Mouse (Mus musculus) gastrocnemius, adult 18-20 months (tissue): ENCODE results near the gene Memo1. TPM values are rescaled to one million over a fixed set of nuclear protein-coding genes. Genes with fewer than 3 reads are reported as not detected.
"Not testable (repeated sequence)": the region's sequence is repeated elsewhere in the genome, so short reads cannot be mapped to it uniquely, and the experiment has no call there.

Source experiments
- DNase-seq: peaks from one replicate; pipeline ENCODE4 v3.0.0; 2021; ENCODE audit warnings: low spot score
- long read RNA-seq, 2 experiments: library from polyadenylated mRNA; stranded (forward); transcript quantifications; one replicate each; pipeline ENCODE4 v2.0.0; 2021
- total RNA-seq, 2 experiments: library from RNA; stranded (reverse); gene quantifications; 2 replicates each; pipeline ENCODE4 v1.2.3; 2021

Memo1 gene
- 10 to 100 TPM; 46.8 to 51.8 TPM for total RNA-seq
- long read RNA-seq, experiment 1, transcript Memo1-210 (9 exons, 3,163 nt): major isoform, 23 of 45 reads
- long read RNA-seq, experiment 1, partial matches to known transcripts: 2 of 45 reads
- long read RNA-seq, experiment 1, other reads (novel, unspliced or antisense): 18 of 45 reads
- long read RNA-seq, experiment 2, transcript Memo1-210 (9 exons, 3,163 nt): major isoform, 18 of 40 reads
- long read RNA-seq, experiment 2, partial matches to known transcripts: 2 of 40 reads
- long read RNA-seq, experiment 2, other reads (novel, unspliced or antisense): 20 of 40 reads

DNA sequence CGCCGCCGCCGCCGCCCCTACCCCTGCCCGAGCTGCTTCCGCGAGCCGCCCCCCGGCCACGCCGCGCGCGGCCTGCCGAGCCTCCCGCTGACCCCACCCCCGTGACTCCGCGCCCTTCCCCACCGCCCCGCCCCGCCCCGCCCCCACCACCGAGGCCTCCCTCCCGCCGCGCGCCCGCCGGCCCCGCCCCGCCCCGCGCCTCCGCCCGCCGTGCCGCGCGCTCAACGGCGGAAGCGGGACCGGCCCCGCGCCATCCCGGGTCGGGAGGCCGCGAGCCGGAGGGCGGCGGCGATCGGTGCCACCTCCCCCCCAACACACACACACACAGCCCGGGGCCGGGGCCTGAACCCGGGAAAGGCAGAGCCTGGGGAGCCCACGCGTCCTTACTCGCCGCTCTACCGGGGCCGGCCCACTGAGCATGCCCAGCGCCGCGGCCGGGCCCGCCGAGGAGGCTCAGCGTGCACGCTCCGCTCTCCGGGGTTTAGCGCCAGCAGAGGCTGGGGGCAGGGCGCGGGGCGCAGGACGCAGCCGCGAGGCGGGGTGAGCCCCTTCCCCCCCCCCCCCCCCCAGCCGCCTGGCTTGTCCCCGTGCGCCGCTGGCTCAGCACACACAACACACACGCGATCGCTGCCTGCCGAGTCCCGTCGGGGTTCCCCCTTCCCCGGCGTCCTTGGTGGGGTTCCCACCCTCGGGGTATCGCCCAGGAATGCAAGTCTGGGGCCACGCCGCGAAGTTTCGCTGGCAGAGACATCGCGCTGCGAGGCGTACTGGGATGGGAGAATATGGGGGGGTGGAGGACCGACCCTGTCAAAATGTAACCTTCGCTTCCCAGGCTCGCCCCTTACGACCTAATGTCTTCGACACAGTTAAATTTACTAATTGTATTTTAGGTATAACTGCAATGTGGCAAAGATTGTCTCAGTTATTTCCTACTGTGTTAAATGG, at the start of gene Memo1:
Memo1 (minus strand) TSS at position 496 of the 945 bp plus-strand sequence.
- DNase-seq: peak; percentile 74

DNA sequence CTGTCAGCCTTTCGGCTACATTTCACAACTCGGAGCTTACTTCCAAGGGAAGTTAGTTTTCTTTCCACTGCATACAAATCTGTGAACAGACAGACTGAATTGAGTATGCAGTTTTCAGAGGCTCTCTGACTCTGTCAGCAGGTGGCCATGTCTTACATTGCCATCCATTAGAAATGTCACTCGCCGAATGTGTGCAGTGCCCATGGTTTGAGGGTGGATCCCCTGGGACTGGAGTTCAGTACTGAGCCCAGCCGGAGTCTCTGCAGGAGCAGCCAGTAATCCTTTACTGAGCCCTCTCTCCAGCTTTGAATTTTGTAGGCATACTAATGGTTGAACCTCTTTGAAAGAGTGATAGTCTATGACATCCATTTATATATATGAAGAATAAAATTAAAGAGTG, 45.8 kb upstream of the Memo1 start:
- peak; percentile 7 for DNase-seq

DNA sequence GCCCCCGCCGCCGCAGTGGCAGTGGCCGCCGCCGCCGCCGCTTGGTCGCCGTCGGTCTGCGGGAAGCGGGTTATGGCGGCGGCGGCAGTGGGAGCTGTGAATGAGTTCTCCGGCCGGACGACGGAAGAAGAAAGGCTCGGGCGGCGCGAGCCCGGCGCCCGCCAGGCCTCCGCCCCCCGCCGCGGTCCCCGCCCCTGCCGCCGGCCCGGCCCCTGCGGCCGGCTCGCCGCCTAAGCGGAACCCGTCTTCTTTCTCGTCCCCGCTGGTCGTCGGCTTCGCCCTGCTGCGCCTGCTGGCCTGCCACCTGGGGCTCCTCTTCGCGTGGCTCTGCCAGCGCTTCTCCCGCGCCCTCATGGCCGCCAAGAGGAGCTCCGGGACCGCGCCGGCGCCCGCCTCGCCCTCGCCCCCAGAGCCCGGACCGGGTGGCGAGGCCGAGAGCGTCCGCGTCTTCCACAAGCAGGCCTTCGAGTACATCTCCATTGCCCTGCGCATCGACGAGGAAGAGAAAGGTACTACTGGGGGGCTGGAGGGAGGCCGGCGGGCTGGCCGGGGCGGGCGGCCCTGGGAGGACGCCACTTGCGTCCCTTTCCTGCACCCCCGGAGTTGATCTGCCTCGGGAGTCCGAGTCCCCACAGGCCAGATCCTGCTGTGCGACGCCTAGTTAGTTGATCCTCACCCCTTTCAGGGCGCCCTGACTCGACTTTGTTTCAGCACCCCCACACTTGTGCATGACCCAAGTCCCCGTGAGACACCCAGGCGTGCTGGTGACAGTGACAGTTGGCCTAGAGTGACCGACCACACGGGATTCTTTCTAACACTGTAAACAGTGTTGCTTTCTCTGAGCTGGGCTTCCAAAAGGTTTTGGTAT, 43.9 kb upstream of the Memo1 start, which contains the start of gene Spast:
Spast (plus strand) TSS at position 51 of the 868 bp plus-strand sequence.
- peak; percentile 67 for DNase-seq

DNA sequence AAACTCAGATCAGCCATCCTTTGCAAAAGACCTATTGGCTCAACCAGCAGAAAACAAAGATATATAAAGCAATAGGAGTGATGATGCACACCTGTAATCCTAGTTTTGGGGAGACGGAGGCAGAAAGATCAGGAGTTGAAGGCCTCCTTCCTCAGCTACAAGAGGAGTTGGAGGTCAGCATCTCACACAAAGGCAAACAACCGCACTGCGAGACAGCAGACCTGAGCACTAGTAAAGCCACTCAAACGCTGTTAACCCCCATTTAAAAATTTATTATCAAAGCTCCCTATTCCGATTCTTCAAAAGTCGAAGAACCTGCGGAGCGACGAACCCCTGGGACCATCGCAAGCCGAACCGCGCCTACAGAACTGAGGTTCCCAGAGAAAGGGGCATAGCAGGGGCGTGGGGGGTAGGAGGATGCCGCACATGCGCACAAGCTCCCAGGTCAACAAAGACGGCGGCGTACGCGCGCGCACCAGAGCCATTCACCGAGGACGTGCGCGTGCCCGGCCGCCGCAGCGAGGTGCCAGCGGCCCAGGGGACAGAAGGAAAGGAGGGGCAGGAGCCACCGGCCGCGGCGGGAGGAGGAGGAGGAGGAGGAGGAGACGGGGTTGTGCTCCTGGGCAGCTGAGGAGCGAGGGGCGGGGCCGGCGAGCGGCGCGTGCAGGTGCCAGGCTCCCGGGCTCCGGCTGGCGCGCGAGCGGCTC, 43.1 kb upstream of the Memo1 start:
- peak; percentile 92 for DNase-seq

DNA sequence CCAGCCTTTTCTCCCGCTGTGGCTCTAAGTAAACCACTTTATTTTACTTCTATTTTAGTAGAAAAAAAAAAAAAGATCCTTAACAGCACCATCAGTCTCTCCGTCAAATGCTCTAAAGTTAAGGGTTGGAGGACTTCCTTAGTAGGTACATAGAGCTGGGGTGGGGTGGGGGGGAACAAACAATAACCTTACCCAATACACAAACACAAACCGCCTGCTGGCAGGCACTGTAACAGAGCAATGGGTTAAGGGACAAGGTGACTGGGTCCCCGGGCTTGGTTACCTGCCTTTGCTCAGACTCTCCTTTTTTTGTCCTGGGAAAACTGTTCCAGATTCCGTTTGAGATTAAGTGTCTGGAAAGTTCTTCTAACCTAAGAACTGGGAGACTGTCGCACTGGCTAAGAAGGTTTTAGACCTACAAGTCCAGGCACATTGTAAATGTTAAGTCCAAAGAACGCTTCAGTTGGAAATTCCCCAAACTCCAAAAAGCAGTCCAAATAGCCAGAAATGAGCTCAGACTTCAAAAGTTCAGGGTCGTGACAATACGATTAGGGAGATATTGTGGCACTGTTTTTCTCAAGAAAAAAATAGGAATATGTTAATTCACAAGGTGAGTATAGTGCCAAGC, 35.8 kb upstream of the Memo1 start:
- no peak for DNase-seq

DNA sequence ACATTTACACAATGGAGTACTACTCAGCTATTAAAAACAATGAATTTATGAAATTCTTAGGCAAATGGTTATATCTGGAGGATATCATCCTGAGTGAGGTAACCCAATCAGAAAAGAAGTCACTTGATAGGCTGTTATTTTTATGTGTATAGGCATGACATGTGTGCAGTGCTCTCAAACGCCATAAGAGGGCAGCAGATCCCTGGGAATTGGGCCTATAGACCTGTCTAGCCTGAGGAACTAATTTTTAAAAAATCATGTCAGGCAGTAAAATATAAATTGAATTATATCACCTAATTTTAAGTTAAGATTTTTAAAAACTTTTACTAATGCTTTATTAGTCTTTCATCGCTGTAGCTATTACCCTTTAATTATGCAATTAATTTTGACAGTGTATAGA, 32.8 kb upstream of the Memo1 start:
- DNase-seq: peak; percentile 26

DNA sequence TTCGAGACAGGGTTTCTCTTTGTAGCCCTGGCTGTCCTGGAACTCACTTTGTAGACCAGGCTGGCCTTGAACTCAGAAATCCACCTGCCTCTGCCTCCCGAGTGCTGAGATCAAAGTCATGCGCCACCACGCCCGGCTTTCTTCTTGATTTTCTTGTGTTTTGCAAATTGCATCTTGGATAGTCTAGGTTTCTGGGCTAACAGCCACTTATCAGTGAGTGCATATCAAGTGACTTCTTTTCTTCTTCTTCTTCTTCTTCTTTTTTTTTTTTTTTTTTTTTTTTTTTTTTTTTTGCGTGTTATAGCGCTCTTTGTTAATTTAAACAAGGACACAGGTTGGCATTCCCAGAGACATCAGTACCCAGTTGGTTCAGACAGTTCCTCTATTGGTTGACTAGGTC, 31.9 kb upstream of the Memo1 start:
- not testable (repeated sequence) for DNase-seq

DNA sequence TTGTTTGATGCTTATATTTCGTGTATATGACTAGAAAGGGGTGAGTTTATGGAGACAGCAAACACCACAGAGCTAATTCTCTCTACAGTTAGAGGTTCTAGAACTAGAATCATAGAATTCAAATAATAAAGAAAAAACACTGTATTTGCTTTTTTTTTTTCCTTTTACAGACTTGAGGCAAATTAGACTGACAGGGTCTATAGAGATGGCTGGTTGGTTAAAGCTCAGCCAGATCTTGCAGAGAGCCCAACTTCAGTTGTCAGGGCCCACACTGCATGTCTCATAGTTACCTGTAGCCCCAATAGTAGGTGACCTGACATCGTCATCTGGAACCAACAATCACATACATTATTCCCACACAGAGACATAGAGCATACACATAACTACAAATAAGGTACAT, 28.5 kb upstream of the Memo1 start, which contains the start of gene Dpy30:
Dpy30 (minus strand) TSS at position 101 of the 400 bp plus-strand sequence.
- DNase-seq: no peak

DNA sequence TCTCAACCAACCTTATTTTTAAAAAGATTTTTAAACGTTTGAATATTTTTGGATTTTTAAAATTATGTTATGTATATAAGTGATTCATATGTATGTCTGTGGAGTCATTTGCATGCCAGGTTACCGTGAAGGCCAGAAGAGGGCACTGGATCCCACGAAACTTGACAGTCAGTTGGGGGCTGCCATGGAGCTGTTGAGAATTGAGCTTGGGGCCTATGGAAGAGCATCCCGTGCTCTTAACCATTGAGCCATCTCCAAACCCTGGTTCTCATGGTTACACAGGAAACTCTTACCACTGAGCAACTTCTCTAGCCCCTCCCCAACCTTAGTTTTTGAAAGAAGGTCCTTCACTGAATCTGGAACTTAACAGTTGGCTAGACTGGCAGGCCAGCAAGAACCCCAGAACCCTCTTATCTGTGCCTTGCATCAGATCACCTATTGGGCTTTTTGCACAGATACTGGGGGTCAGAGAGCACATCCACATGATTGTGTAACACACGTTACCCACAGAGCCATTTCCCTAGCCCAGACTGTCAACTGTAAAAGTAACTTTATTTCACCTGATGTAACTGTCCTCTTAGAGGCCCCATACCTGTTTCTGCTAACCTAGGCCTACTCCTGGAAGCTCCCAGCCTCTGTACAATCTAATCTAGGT, 27.2 kb upstream of the Memo1 start:
- DNase-seq: no peak

DNA sequence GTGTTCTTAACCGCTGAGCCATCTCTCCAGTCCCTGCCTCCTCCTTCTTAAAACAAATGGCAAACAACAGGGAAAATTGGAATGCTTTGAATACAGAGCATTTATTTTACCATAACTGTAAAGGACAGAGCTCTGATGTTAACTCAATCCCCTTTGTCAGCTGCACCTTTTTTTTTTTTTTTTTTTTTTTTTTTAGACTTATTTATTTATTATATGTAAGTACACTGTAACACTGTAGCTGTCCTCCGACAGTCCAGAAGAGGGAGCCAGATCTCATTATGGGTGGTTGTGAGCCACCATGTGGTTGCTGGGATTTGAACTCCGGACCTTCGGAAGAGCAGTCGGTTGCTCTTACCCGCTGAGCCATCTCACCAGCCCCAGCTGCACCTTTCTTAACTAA, 23.4 kb upstream of the Memo1 start:
- no peak for DNase-seq

DNA sequence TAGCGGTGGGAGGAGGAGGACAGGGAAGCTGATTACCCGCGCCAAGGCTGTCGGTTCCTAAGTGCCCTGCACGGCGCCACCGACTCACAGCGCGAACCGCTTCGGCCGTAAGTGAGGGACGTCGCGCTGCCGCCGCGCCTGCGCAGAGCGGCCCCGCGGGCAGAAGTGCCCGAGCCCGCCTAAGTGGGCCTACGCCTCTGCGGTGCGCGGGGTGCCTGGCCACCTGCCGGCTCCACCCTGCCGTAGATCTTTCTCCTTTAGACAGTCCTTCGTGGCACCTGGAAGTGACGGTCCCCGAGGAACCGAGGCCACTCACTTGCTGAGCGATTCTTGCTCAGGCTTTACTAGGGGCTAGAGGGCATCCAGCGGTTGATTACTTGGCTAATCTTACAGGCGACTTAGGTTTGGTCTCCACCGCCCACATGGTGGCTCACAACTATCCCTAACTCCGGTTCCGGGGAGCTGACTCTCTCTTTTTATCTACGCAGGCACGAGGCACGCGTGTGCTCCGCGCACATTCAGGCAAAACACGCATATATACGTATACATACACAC, 21.1 kb upstream of the Memo1 start:
- peak; percentile 85 for DNase-seq

DNA sequence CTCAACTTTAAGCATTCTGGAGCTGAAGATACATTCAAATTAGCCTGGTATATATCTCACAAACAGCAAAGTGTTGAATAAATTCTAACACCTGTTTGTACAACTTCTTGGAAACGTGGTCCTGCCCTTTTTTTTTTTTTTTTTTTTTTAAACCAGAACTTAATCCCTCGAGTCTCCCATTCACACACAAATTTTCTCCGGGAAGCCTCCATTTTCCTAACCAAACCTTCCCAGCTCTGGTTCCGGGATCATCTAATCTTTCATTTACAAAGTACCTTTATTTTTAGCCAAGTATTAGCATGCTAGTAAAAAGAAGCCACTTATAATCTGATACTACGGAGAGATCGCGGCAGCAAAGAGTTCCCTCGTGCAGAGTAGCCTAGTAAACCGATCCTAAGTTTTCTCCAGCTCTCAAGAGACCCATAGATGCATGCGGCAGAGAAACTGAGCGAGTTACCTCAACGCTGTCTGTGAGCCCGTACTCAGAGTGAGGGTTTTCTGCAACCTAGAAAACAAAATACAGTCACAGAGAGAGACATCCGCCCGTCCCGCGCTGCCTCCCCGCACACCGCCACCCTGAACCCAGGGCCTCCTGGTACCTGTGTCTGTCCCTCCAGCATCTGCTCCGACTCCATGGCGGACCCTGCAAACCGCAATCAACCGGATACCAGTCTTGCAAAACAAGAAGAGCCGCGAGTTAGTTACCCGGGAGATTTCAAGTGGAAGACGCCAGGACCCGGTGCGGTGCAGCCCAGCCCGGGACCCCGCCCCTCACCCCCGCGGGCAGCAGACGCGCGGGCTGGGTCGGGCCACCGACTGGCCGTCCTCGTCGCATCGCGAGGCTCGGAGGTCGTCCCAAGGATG, 20.4 kb upstream of the Memo1 start:
- DNase-seq: no peak

DNA sequence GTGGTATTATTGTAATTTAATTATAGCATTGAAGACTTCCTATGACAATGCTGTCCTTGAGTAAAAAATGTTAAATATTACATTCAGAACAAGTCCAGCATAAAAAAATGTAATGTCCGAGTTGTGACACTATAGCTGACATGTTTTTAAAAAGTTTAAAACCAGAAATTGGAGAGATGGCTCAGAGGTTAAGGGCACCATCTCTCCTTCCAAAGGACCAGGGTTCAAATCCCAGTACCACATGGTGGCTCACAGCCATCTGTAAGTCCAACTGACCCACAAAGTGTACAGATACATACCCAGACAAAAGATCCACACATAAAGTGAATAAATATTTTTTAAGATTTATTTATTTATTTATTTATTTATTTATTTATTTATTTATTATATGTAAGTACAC, 10.7 kb upstream of the Memo1 start:
- no peak for DNase-seq

DNA sequence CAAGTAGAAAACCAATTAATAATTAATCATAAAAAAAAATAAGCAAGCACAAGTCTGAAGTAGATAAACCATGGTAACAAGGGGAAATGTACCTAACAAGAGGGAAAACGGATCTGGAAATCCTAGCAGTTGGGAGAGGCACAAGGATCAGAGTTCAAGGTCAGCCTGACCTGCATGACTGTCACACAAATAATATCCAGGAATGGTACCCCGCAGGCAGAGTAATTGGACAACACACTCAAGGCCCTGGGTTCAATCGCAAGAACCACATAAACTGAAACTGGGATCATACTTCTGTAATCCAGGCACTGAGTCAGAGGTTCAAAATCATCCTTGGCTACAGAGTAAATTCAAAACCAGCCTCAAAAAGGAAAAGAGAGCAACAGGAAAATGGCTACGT, 10.3 kb upstream of the Memo1 start:
- DNase-seq: no peak

DNA sequence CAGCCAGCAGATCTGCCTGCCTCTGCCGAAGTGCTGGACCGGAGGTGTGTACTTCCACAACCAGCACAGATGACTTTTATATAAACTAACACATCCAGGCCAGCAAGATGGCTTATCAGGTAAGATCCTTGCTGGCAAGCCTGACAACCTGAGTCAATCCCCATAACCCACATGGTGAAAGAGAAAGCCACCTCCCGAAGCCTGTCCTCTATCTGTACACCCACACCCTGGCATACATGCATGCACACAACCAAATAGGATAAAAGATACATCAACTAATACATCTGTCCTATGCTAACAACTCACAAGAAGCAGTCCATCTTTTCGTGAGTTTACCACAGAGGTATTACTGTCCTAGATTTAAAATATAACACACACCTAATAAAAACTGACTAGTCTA, 8.7 kb upstream of the Memo1 start:
- DNase-seq: no peak

DNA sequence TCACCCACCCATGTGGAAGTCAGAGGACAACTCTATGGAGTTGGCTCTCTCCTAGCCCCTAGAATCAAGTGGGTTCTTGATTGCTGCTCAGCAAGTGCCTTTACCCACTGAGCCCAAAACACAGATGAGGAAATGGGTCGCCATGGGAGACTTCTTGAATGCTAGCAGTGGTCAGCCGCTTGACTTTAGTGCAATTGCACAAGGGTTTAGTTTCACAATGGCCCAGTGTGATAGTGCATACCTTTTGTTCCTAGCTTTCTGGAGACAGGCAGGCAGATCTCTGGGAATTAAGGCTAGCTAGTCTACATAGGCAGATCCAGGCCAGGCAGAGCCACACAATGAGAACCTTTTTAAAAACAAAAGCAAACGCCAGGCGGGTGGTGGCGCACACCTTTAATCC, 4.8 kb upstream of the Memo1 start:
- DNase-seq: no peak

DNA sequence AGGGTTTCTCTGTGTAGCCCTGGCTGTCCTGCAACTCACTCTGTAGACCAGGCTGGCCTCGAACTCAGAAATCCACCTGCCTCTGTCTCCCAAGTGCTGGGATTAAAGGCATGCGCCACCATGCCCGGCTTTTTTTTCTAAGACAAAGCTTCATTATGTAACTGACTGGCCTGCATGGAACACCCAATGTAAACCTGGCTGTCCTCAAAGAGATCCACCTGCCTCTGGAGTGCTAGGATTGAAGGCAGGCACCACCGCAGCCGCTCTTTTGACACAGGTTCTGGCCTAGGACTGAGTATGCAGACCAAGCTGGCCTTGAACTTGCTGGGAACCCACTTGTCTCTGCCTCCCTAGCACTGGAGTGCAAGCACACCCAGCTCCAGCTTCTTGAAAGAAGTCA, 1.7 kb upstream of the Memo1 start:
- DNase-seq: not testable (repeated sequence)

DNA sequence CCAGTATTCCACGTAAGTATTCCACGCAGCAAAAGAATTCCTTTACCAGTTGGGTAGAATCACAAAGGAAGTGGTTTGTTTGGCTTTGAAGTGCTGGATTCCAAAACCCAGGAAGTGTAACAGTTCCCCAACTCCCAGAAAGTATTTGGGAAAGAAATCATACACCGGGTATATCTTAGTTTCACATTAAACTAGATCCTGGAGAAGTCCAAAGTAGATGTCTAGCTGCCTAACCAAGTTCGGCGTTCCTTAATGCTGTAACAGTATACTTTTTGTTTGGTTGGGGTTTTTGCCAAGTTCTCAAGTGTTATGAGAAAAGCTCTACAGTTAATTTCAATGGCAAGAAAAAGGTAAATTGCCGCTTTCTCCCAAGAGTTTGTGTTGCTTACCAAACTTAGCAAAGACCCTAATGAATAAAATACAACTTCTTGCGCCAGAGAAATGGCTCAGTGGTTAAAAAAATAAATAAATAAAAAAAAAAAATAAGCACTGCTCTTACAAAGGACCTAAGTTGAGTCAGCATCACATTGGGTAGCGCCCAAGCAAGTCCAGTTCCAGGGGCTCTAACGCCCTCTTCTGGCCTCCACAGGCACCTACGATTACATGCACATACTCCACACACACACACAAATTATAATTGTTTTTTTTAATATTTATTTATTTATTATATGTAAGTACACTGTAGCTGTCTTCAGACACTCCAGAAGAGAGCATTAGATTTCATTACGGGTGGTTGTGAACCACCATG, 929 bp upstream of the Memo1 start:
- DNase-seq: peak; percentile 10
